Mouse (Mus musculus) embryonic facial prominence, embryonic 11.5 days (tissue): ENCODE measurements around the gene 2200002J24Rik. TPM values are rescaled to one million over a fixed set of nuclear protein-coding genes. Genes with fewer than 3 reads are reported as not detected.
"Not testable (repeated sequence)": the region's sequence is repeated elsewhere in the genome, so short reads cannot be mapped to it uniquely, and the experiment has no call there.

Source experiments
- ATAC-seq: fragments of 200-750 bp; cut with Nextera tagmentation; replicated peaks from 2 replicates; pipeline ENCODE4 v1.8.0; 2017; ENCODE audit warnings: low read depth; ENCODE audit not compliant: insufficient number of reproducible peaks, low FRiP score, low TSS enrichment
- DNase-seq: peaks from one replicate; pipeline ENCODE4 v3.0.0-alpha.2; 2015; ENCODE audit warnings: low spot score
- H3K27ac ChIP-seq: fragments of 300-500 bp; sonication (generic); replicated peaks from 2 replicates; pipeline ENCODE4 v1.5.1; 2014; ENCODE audit warnings: mild to moderate bottlenecking, low read depth, low read length, control low read depth
- H3K27me3 ChIP-seq: fragments of 300-500 bp; sonication (generic); 2 replicates; pipeline ENCODE4 v1.6.1; 2014; ENCODE audit warnings: mild to moderate bottlenecking, low read length, moderate library complexity, mixed read lengths; ENCODE audit not compliant: control insufficient read depth, insufficient read depth
- H3K36me3 ChIP-seq: fragments of 300-500 bp; sonication (generic); replicated peaks from 2 replicates; pipeline ENCODE4 v1.6.1; 2014; ENCODE audit warnings: low read depth, mild to moderate bottlenecking, low read length, moderate library complexity, mixed read lengths; ENCODE audit not compliant: control insufficient read depth, insufficient read depth
- H3K4me1 ChIP-seq: fragments of 300-500 bp; sonication (generic); 2 replicates; pipeline ENCODE4 v1.6.1; 2014; ENCODE audit warnings: low read length, mixed read lengths; ENCODE audit not compliant: control insufficient read depth, insufficient read depth
- H3K4me2 ChIP-seq: fragments of 300-500 bp; sonication (generic); 2 replicates; pipeline ENCODE4 v1.6.1; 2014; ENCODE audit warnings: low read depth, mild to moderate bottlenecking, control low read depth, low read length, moderate library complexity
- H3K4me3 ChIP-seq: fragments of 300-500 bp; sonication (generic); 2 replicates; pipeline ENCODE4 v1.5.1; 2014; ENCODE audit warnings: low read depth, low read length, control low read depth
- H3K9ac ChIP-seq: fragments of 300-500 bp; sonication (generic); replicated peaks from 2 replicates; pipeline ENCODE4 v1.6.1; 2014; ENCODE audit warnings: mild to moderate bottlenecking, control low read depth, low read length
- H3K9me3 ChIP-seq: fragments of 300-500 bp; sonication (generic); replicated peaks from 2 replicates; pipeline ENCODE4 v1.6.1; 2016; ENCODE audit warnings: mild to moderate bottlenecking, low read length, inconsistent platforms, mixed read lengths; ENCODE audit not compliant: control insufficient read depth
- WGBS: fragments of 180-500 bp; shearing (Covaris S2); extraction: QIAGEN DNeasy Blood & Tissue Kit; methylation state at CpG from one replicate; pipeline ENCODE4 v1.1.7; 2014; 5-methylcytosine and 5-hydroxymethylcytosine counted together
- polyA plus RNA-seq: library from polyadenylated mRNA; unstranded; fragments of >200 nt; fragmentation: Nextera tagmentation; extraction: Ambion mirVana; gene quantifications from 2 replicates; pipeline ENCODE4 v1.2.1, GENCODE M21; 2014

2200002J24Rik gene
- polyA plus RNA-seq, 1 experiment from 2014 or later = not detected

DNA sequence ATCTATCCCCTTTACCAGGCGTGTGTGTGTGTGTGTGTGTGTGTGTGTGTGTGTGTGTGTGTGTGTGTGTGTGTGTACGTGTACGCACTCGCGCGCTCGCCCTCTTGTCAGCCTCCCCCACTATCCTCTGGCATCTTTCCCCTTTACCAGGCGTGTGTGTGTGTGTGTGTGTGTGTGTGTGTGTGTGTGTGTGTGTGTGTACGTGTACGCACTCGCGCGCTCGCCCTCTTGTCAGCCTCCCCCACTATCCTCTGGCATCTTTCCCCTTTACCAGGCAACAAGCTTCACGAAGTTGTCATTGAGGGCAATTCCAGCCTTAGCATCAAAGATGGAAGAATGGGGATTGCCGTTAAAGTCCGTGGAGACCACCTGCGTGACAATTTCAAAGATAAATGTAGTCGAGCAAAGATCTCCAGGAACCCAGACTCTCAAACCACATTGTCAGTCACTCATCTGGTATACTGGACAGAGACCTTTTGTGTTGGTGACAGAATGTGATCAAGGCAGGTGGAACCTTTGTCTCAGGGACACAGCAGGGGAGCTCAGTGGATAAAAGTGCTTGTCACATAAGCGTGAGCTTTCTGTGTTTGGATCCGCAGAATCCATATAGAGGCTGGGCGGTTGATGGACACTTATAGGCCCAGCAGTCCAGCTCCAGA is 31.5 kb downstream of the 2200002J24Rik start:
- not testable (repeated sequence) for H3K9me3 ChIP-seq, DNase-seq, H3K27me3 ChIP-seq, ATAC-seq, H3K4me1 ChIP-seq, H3K36me3 ChIP-seq
- Histone ChIP-seq H3K4me2 (peak overlapping the region; percentile 67), H3K4me3 (peak overlapping the region; percentile 73), H3K27ac (peak overlapping the region; percentile 83; the same call in 1 of the 2 replicates), H3K9ac (peak overlapping the region; percentile 66)
- 26% methylated on average over 15 of the region's 22 CpGs for WGBS

DNA sequence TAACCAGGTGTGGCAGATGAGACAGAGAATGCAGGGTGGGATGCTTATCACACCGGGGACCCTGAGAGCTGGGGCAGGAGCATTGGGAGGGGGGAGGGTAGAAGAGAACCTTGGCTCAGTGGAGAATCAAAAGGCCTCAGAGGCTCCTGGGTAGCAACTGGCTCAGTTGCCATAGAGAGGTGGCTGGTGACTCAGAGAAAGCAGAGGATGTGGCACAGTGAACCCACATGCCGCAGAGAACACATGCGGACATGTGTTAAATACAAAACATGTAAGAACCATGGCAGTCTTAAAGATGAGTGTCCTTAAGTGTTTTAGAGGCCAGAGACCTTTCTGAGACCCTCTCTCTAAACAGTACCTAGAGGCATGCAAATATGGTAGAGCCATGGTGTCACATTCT is 37.5 kb downstream of the 2200002J24Rik start:
- ATAC-seq = no peak; the same call in 1 of the 2 replicates
- no peak overlapping the region for H3K9ac ChIP-seq
- no peaks in the 10 kb centered on the region for H3K9me3 ChIP-seq
- no peak overlapping the region for H3K27ac ChIP-seq
- H3K27me3 ChIP-seq = no peaks in the 10 kb centered on the region
- H3K4me2 ChIP-seq = no peak overlapping the region
- no peaks in the 10 kb centered on the region for H3K4me1 ChIP-seq
- no peak overlapping the region for H3K4me3 ChIP-seq
- no peak for DNase-seq
- 86% methylated on average over 3 of the region's 3 CpGs for WGBS
- no peaks in the 10 kb centered on the region for H3K36me3 ChIP-seq

DNA sequence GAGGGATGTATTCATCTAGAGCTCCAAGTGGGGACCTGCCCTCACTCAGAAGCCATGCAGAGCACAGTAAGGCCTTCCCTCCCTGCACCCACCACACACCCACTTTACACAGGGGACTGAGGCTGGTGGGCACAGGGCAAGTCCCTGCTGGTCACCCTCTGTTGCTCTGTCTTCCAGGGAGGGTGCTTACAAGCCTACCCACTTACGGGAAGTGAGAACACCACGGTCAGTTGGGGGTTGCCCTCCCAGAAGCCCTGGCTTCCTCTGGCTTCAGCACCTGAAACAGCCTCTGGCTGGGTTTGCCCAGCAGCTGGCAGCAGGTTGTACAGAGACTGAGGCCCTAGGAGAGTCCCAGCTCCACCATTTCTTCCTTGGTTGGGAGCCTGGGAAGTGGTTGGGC is 43.8 kb downstream of the 2200002J24Rik start:
- not testable (repeated sequence) for H3K9ac ChIP-seq, DNase-seq, H3K4me3 ChIP-seq, H3K36me3 ChIP-seq, H3K4me2 ChIP-seq, ATAC-seq, H3K4me1 ChIP-seq, H3K9me3 ChIP-seq, H3K27me3 ChIP-seq, H3K27ac ChIP-seq
- 75% methylated on average over 2 of the region's 2 CpGs for WGBS

DNA sequence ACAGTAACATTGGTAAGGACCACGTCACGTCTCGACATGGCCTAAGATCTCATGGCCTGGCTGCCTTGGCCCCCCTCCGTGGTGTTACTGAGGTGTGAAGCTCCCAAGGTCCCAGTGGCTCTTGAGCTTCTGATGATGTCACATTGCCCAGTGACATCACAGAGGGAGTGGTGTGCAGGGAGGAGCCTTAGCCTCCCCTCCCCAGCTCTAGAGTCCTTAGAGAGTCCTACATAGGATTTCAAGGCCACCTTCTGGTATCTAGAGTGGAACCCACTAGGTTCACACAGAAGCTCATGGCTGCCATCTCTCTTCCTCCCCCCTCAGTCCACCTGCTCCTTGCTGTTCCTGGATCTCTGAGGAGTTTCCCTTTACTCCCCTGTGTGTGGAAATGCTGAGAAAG is 44.9 kb downstream of the 2200002J24Rik start, which contains the start of gene Gapdhs:
TSS of gene Gapdhs (minus strand) at position 65 of the 400 bp plus-strand sequence.
- H3K4me1 ChIP-seq, H3K9ac ChIP-seq, ATAC-seq, H3K27me3 ChIP-seq, H3K27ac ChIP-seq, H3K4me3 ChIP-seq, DNase-seq, H3K36me3 ChIP-seq, H3K9me3 ChIP-seq, H3K4me2 ChIP-seq: not testable (repeated sequence)
- 80% methylated on average over 1 of the region's 4 CpGs for WGBS

DNA sequence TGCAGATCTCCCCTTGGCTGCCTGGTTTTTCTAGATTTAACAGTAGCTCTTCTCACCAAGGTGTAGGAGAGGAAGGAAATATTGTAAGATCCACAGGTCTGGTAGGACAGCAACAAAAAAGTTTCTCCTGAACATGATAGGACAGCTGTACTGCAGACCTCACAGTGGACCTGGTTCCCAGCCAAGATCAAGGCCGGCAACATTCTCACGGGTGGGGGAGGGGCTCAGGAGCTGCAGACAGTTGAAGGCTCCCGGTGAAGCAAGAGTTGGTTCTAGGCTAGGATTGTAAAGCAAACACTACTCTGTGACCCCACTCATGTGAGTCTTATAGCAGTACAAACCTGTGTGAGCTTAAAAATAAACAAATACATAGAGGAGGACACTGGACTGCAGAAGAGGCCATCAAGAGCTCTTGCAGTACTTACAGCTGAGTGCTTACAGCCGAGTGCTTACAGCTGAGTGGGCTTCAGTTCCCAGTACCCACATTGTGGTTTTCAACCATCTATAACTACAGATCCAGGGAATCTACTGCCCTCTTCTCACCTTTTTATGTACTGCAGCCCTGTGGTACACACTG is 45.4 kb downstream of the 2200002J24Rik start:
- ATAC-seq (no peak), DNase-seq (no peak)
- Histone ChIP-seq H3K4me1 (no peaks in the 10 kb centered on the region), H3K9ac (no peak overlapping the region), H3K4me3 (no peak overlapping the region), H3K4me2 (no peak overlapping the region), H3K36me3 (no peaks in the 10 kb centered on the region), H3K27ac (no peak overlapping the region), H3K9me3 (no peaks in the 10 kb centered on the region), H3K27me3 (no peaks in the 10 kb centered on the region)
- 63% methylated on average over 4 of the region's 4 CpGs for WGBS

DNA sequence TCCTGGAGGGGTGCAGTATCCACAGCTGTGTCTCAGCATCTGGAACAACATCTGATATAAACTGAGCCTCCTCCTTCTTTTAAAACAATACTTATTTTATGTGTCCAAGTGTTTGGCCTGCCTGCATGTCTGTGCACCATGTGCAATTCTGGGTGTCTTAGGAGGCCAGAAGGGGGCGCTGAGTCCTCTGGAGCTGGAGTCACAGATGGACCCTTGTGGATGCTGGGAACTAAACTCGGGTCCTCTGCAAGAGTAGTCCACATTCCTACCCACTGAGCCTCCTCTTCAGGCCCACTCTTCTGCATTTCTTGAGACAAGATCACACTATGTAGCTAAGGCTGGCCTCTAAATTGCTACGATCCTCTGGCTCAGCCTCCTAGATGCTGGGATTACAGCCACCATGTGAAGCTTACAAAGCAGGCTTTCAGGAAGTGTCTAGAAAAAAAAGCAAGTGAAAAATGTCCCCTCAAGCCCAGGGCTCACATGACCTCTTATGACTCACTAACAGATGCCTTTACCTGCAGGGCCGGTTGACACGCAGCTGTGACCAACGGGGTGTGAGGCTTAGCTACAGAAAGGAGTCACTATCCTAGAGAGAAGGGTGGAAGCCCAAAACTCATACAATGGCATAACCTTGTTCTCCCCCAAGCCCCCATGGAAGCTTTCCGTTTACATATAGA is 48.9 kb downstream of the 2200002J24Rik start:
- no peaks in the 10 kb centered on the region for H3K4me1 ChIP-seq
- H3K4me3 ChIP-seq = no peak overlapping the region
- no peak overlapping the region for H3K27ac ChIP-seq
- 84% methylated on average over 7 of the region's 7 CpGs for WGBS
- no peak for ATAC-seq
- no peak overlapping the region for H3K4me2 ChIP-seq
- H3K9ac ChIP-seq = no peak overlapping the region
- DNase-seq = no peak
- H3K27me3 ChIP-seq = no peaks in the 10 kb centered on the region
- no peaks in the 10 kb centered on the region for H3K36me3 ChIP-seq
- H3K9me3 ChIP-seq = no peaks in the 10 kb centered on the region

Other genes with a start within 250 kb of the 2200002J24Rik start
- gene Kirrel2, start 241.2 kb upstream of the 2200002J24Rik start, polyA plus RNA-seq = 0.45 and 0.84 TPM in 2 replicates
- 0.36 TPM in 1 of 2 replicates, not detected in the other for gene Nphs1, start 240.6 kb upstream of the 2200002J24Rik start, polyA plus RNA-seq
- gene Prodh2, start 205.3 kb upstream of the 2200002J24Rik start, polyA plus RNA-seq = not detected in 2 replicates
- gene Arhgap33, start 163.9 kb upstream of the 2200002J24Rik start, polyA plus RNA-seq = 11.5 and 14.7 TPM in 2 replicates
- gene Hspb6, start 146.7 kb upstream of the 2200002J24Rik start, polyA plus RNA-seq = 4.4 and 6.2 TPM in 2 replicates
- 13.0 and 13.7 TPM in 2 replicates for gene Proser3, start 146.6 kb upstream of the 2200002J24Rik start, polyA plus RNA-seq
- gene Lin37, start 139.1 kb upstream of the 2200002J24Rik start, polyA plus RNA-seq = 40.2 and 44.8 TPM in 2 replicates
- 99.9 and 102 TPM in 2 replicates for gene U2af1l4, start 135.6 kb upstream of the 2200002J24Rik start, polyA plus RNA-seq
- 5.9 and 7.0 TPM in 2 replicates for gene Gm49396, start 135.6 kb upstream of the 2200002J24Rik start, polyA plus RNA-seq
- 108 and 110 TPM in 2 replicates for gene Psenen, start 135.3 kb upstream of the 2200002J24Rik start, polyA plus RNA-seq
- 1.5 and 2.9 TPM in 2 replicates for gene Igflr1, start 133.5 kb upstream of the 2200002J24Rik start, polyA plus RNA-seq
- 7.2 and 8.4 TPM in 2 replicates for gene Kmt2b, start 110.2 kb upstream of the 2200002J24Rik start, polyA plus RNA-seq
- gene Zbtb32, start 100.0 kb upstream of the 2200002J24Rik start, polyA plus RNA-seq = 0.21 and 0.43 TPM in 2 replicates
- 0.14 and 0.35 TPM in 2 replicates for gene Upk1a, start 86.1 kb upstream of the 2200002J24Rik start, polyA plus RNA-seq
- 700 and 782 TPM in 2 replicates for gene Cox6b1, start 72.8 kb upstream of the 2200002J24Rik start, polyA plus RNA-seq
- gene Etv2, start 63.1 kb upstream of the 2200002J24Rik start, polyA plus RNA-seq = 0.20 TPM in 1 of 2 replicates, not detected in the other
- gene Rbm42, start 48.6 kb upstream of the 2200002J24Rik start, polyA plus RNA-seq = 108 and 118 TPM in 2 replicates
- gene Haus5, start 33.9 kb upstream of the 2200002J24Rik start, polyA plus RNA-seq = 50.1 and 53.1 TPM in 2 replicates
- not detected in 2 replicates for gene Pmis2, start 27.3 kb upstream of the 2200002J24Rik start, polyA plus RNA-seq
- 0.26 TPM in 1 of 2 replicates, not detected in the other for gene Atp4a, start 13.3 kb downstream of the 2200002J24Rik start, polyA plus RNA-seq
- gene Tmem147, start 30.6 kb downstream of the 2200002J24Rik start, polyA plus RNA-seq = 129 and 145 TPM in 2 replicates
- gene Gapdhs, start 44.8 kb downstream of the 2200002J24Rik start, polyA plus RNA-seq = 0.24 TPM in 1 of 2 replicates, not detected in the other
- gene Sbsn, start 52.5 kb downstream of the 2200002J24Rik start, polyA plus RNA-seq = 1.0 and 2.0 TPM in 2 replicates
- gene Dmkn, start 64.8 kb downstream of the 2200002J24Rik start, polyA plus RNA-seq = not detected in 2 replicates
- gene Krtdap, start 89.0 kb downstream of the 2200002J24Rik start, polyA plus RNA-seq = not detected in 2 replicates
- gene Ffar2, start 124.8 kb downstream of the 2200002J24Rik start, polyA plus RNA-seq = not detected in 2 replicates
- not detected in 2 replicates for gene Ffar3, start 157.3 kb downstream of the 2200002J24Rik start, polyA plus RNA-seq
- not detected in 2 replicates for gene Ffar1, start 162.6 kb downstream of the 2200002J24Rik start, polyA plus RNA-seq
- gene Cd22, start 181.4 kb downstream of the 2200002J24Rik start, polyA plus RNA-seq = not detected in 2 replicates
- 0.17 and 0.42 TPM in 2 replicates for gene Mag, start 215.9 kb downstream of the 2200002J24Rik start, polyA plus RNA-seq
- not detected in 2 replicates for gene Hamp2, start 225.8 kb downstream of the 2200002J24Rik start, polyA plus RNA-seq
- not detected in 2 replicates for gene Hamp, start 245.1 kb downstream of the 2200002J24Rik start, polyA plus RNA-seq